Mouse (Mus musculus) megakaryocyte, embryonic 14.5 days (primary cell): ENCODE measurements around the gene Cd151. TPM values are rescaled to one million over a fixed set of nuclear protein-coding genes. Genes with fewer than 3 reads are reported as not detected.

Source experiments
- H3K27me3 ChIP-seq: replicated peaks from 2 replicates; pipeline ENCODE3; 2012; ENCODE audit warnings: inconsistent platforms
- H3K36me3 ChIP-seq: replicated peaks from 2 replicates; pipeline ENCODE3; 2012; ENCODE audit warnings: low read length, inconsistent platforms, mixed read lengths
- H3K4me1 ChIP-seq: 2 replicates; pipeline ENCODE4 v1.6.1; 2012; ENCODE audit warnings: inconsistent platforms
- H3K4me3 ChIP-seq: replicated peaks from 2 replicates; pipeline ENCODE3; 2012; ENCODE audit warnings: moderate library complexity, mild to moderate bottlenecking, inconsistent platforms
- H3K9me3 ChIP-seq: 2 replicates; pipeline ENCODE4 v1.6.1; 2012; ENCODE audit warnings: inconsistent platforms
- FLI1 ChIP-seq: IDR thresholded peaks from 2 replicates; pipeline ENCODE4 v1.6.1; 2012; ENCODE audit warnings: low read length, inconsistent platforms, mixed read lengths
- GATA1 ChIP-seq: IDR thresholded peaks from 3 replicates; pipeline ENCODE4 v1.6.1; 2012; ENCODE audit warnings: mixed read lengths, low read length, inconsistent platforms, borderline replicate concordance
- polyA plus RNA-seq: library from polyadenylated mRNA; stranded (reverse); fragments of >175 nt; gene quantifications from 2 replicates; pipeline ENCODE4 v1.2.3, GENCODE M21; 2012; ENCODE audit warnings: low replicate concordance; ENCODE audit not compliant: insufficient read depth

The Cd151 gene
- polyA plus RNA-seq, 1 experiment = 168 TPM

- peaks cover 61% of the 10 kb centered on the region for H3K36me3 ChIP-seq
- peaks cover 94% of the 10 kb centered on the region for H3K4me1 ChIP-seq
- peak overlapping the region; percentile 81 for H3K4me3 ChIP-seq
- TF ChIP-seq FLI1 = no peak
- TF ChIP-seq GATA1 = no peak
- no peaks in the 10 kb centered on the region for H3K27me3 ChIP-seq
- no peaks in the 10 kb centered on the region for H3K9me3 ChIP-seq
These were observed 13.8 kb downstream of the Cd151 start for GRCm38 (mm10) chr7:141480842-141481497.

GRCm38 (mm10) chr7:141481498-141482401, 14.6 kb downstream of the Cd151 start:
- TF ChIP-seq GATA1 (no peak), FLI1 (no peak)
- Histone ChIP-seq H3K4me1 (peaks cover 93% of the 10 kb centered on the region), H3K9me3 (no peaks in the 10 kb centered on the region), H3K27me3 (no peaks in the 10 kb centered on the region), H3K36me3 (peaks cover 69% of the 10 kb centered on the region), H3K4me3 (peak overlapping the region; percentile 81)

GRCm38 (mm10) chr7:141482531-141483024, 15.4 kb downstream of the Cd151 start:
- TF ChIP-seq GATA1 = no peak
- no peak for TF ChIP-seq FLI1
- peaks cover 77% of the 10 kb centered on the region for H3K36me3 ChIP-seq
- no peaks in the 10 kb centered on the region for H3K9me3 ChIP-seq
- H3K4me1 ChIP-seq = peaks cover 93% of the 10 kb centered on the region
- H3K4me3 ChIP-seq = no peak overlapping the region
- H3K27me3 ChIP-seq = no peaks in the 10 kb centered on the region

GRCm38 (mm10) chr7:141483114-141483653, 16.0 kb downstream of the Cd151 start:
- H3K4me1 ChIP-seq = peaks cover 93% of the 10 kb centered on the region
- H3K36me3 ChIP-seq = peaks cover 83% of the 10 kb centered on the region

GRCm38 (mm10) chr7:141484186-141485120, 17.3 kb downstream of the Cd151 start:
- H3K36me3 ChIP-seq = peaks cover 90% of the 10 kb centered on the region
- H3K4me3 ChIP-seq = no peak overlapping the region
- no peaks in the 10 kb centered on the region for H3K27me3 ChIP-seq
- no peaks in the 10 kb centered on the region for H3K9me3 ChIP-seq
- H3K4me1 ChIP-seq = peaks cover 91% of the 10 kb centered on the region
- TF ChIP-seq GATA1 (no peak), FLI1 (no peak)

More at GRCm38 (mm10) chr7:141483114-141483653, 16.0 kb downstream of the Cd151 start:
- Histone ChIP-seq H3K27me3 (no peaks in the 10 kb centered on the region), H3K9me3 (no peaks in the 10 kb centered on the region), H3K4me3 (no peak overlapping the region)
- TF ChIP-seq FLI1 (no peak), GATA1 (no peak)

GRCm38 (mm10) chr7:141485186-141485585, 18.0 kb downstream of the Cd151 start:
- no peaks in the 10 kb centered on the region for H3K27me3 ChIP-seq
- peaks cover 91% of the 10 kb centered on the region for H3K4me1 ChIP-seq
- H3K36me3 ChIP-seq = peaks cover 93% of the 10 kb centered on the region
- TF ChIP-seq FLI1 (no peak), GATA1 (no peak)
- no peak overlapping the region for H3K4me3 ChIP-seq
- no peaks in the 10 kb centered on the region for H3K9me3 ChIP-seq

- no peak for TF ChIP-seq GATA1
- no peak for TF ChIP-seq FLI1
- H3K4me1 ChIP-seq = peaks cover 90% of the 10 kb centered on the region
- H3K27me3 ChIP-seq = no peaks in the 10 kb centered on the region
- H3K4me3 ChIP-seq = no peak overlapping the region
- no peaks in the 10 kb centered on the region for H3K9me3 ChIP-seq
- H3K36me3 ChIP-seq = peaks cover 96% of the 10 kb centered on the region
These were observed 18.4 kb downstream of the Cd151 start for GRCm38 (mm10) chr7:141485606-141486005.

GRCm38 (mm10) chr7:141486239-141486638, 19.0 kb downstream of the Cd151 start:
- H3K36me3 ChIP-seq = peaks cover 99% of the 10 kb centered on the region
- no peak for TF ChIP-seq GATA1
- TF ChIP-seq FLI1 = no peak
- no peaks in the 10 kb centered on the region for H3K9me3 ChIP-seq
- no peaks in the 10 kb centered on the region for H3K27me3 ChIP-seq
- peaks cover 90% of the 10 kb centered on the region for H3K4me1 ChIP-seq
- no peak overlapping the region for H3K4me3 ChIP-seq

GRCm38 (mm10) chr7:141487141-141487540, 19.9 kb downstream of the Cd151 start:
- H3K9me3 ChIP-seq = no peaks in the 10 kb centered on the region
- H3K4me3 ChIP-seq = no peak overlapping the region
- H3K27me3 ChIP-seq = no peaks in the 10 kb centered on the region
- peaks cover 99% of the 10 kb centered on the region for H3K36me3 ChIP-seq
- H3K4me1 ChIP-seq = peaks cover 89% of the 10 kb centered on the region
- TF ChIP-seq GATA1 (no peak), FLI1 (no peak)
